Comparison of ENCODE assay signal across 9 mouse cellular contexts in genomic region chr6:113103765-113104164, GRCm38 (mm10). TPM values are rescaled to one million over a fixed set of nuclear protein-coding genes. Genes with fewer than 3 reads are reported as not detected.
DNase-seq lines count a peak whose midpoint lies in the region; ATAC-seq and TF ChIP-seq lines count a peak whose summit lies in the region.
"Had no signal": no experiment of that assay in that cellular context is flagged by ENCODE, and none has a peak within 500 bp of the region (broad histone marks: within the 10 kb centered on the region; RNA-seq: fewer than 3 reads in every experiment).

No protein-coding gene starts in this region.

- no peak for ATAC-seq in forebrain, postnatal 0 days
- ATAC-seq in forebrain, embryonic 15.5 days (replicated peaks): no peak
- peak; percentile 50; the same call in 1 of the 2 replicates for ATAC-seq in midbrain, embryonic 13.5 days

- no peaks in the 10 kb centered on the region for H3K36me3 ChIP-seq in forebrain, postnatal 0 days (ENCODE audit: insufficient read depth)
- peaks cover 4% of the 10 kb centered on the region; the same call in 1 of the 2 replicates for H3K36me3 ChIP-seq in forebrain, embryonic 15.5 days
- H3K36me3 ChIP-seq in midbrain, embryonic 13.5 days: peaks cover 4% of the 10 kb centered on the region; the same call in 1 of the 2 replicates

- H3K9me3 ChIP-seq in forebrain, postnatal 0 days (ENCODE audit: low read length): no peaks in the 10 kb centered on the region
- H3K9me3 ChIP-seq in forebrain, embryonic 15.5 days: no peaks in the 10 kb centered on the region
- H3K9me3 ChIP-seq in midbrain, embryonic 13.5 days: no peaks in the 10 kb centered on the region
- H3K9me3 ChIP-seq: stomach, embryonic 15.5 days had no signal

- no peak overlapping the region for H3K27ac ChIP-seq in forebrain, postnatal 0 days (ENCODE audit: low read depth, low read length)
- no peak overlapping the region for H3K27ac ChIP-seq in forebrain, embryonic 15.5 days (replicated peaks)
- no peak overlapping the region for H3K27ac ChIP-seq in midbrain, embryonic 13.5 days
- H3K27ac ChIP-seq: stomach, embryonic 15.5 days had no signal

- H3K4me2 ChIP-seq in forebrain, postnatal 0 days (ENCODE audit: low read depth): no peak overlapping the region
- H3K4me2 ChIP-seq in forebrain, embryonic 15.5 days (replicated peaks): no peak overlapping the region
- H3K4me2 ChIP-seq in midbrain, embryonic 13.5 days (replicated peaks): no peak overlapping the region
- H3K4me2 ChIP-seq: stomach, embryonic 15.5 days had no signal

- no peak overlapping the region for H3K4me3 ChIP-seq in forebrain, postnatal 0 days (ENCODE audit: low read depth, low read length)
- no peak overlapping the region for H3K4me3 ChIP-seq in forebrain, embryonic 15.5 days
- H3K4me3 ChIP-seq in midbrain, embryonic 13.5 days (replicated peaks): no peak overlapping the region
- H3K4me3 ChIP-seq: stomach, embryonic 15.5 days had no signal

- H3K27me3 ChIP-seq in forebrain, postnatal 0 days (ENCODE audit: insufficient read depth, low read length): no peaks in the 10 kb centered on the region
- no peaks in the 10 kb centered on the region for H3K27me3 ChIP-seq in forebrain, embryonic 15.5 days
- no peaks in the 10 kb centered on the region for H3K27me3 ChIP-seq in midbrain, embryonic 13.5 days
- H3K27me3 ChIP-seq: stomach, embryonic 15.5 days had no signal

- no peak overlapping the region for H3K9ac ChIP-seq in forebrain, postnatal 0 days
- H3K9ac ChIP-seq in forebrain, embryonic 15.5 days (replicated peaks): no peak overlapping the region
- H3K9ac ChIP-seq in midbrain, embryonic 13.5 days (replicated peaks): no peak overlapping the region
- H3K9ac ChIP-seq: stomach, embryonic 15.5 days had no signal

- peak; percentile 12 for DNase-seq in forebrain, postnatal 0 days
- peak; percentile 39 to 45 for DNase-seq in right cerebral cortex, postnatal 10 days (ENCODE audit: low spot score in 2 of 2)
- no peak for DNase-seq in right cerebral cortex, postnatal 36 days (ENCODE audit: low spot score in 2 of 2)
- DNase-seq in cerebellum, postnatal 25 days: peak; percentile 44 to 72
- DNase-seq in kidney, postnatal 10 days: peak; percentile 73
- DNase-seq in thymus, postnatal 0 days (ENCODE audit: low spot score): peak; percentile 62

- no peaks in the 10 kb centered on the region for H3K4me1 ChIP-seq in forebrain, postnatal 0 days (ENCODE audit: insufficient read depth)
- peaks cover 16% of the 10 kb centered on the region for H3K4me1 ChIP-seq in forebrain, embryonic 15.5 days
- H3K4me1 ChIP-seq in midbrain, embryonic 13.5 days (replicated peaks): peaks cover 12% of the 10 kb centered on the region

- TF ChIP-seq CTCF in forebrain, postnatal 0 days (IDR thresholded peaks at IDR 0.05; ENCODE audit: low read depth): peak; percentile 53

RNA-seq across cellular contexts. Expression of gene Setd5, which starts 26.6 kb away (rescaled TPM):
- total RNA-seq in forebrain, postnatal 0 days (2014; rRNA removed): 75.8 and 103 TPM in 2 replicates
- polyA plus RNA-seq in forebrain, postnatal 0 days (2015; fragmentation: Nextera tagmentation; extraction: Ambion mirVana): 30.8 and 48.6 TPM in 2 replicates
- 52.2 and 53.4 TPM in 2 replicates for polyA plus RNA-seq in forebrain, embryonic 15.5 days (2015; fragmentation: Nextera tagmentation; extraction: Ambion mirVana)
- 56.6 and 58.5 TPM in 2 replicates for polyA plus RNA-seq in midbrain, embryonic 13.5 days (2015; fragmentation: Nextera tagmentation; extraction: Ambion mirVana)
- 36.5 and 45.2 TPM in 2 replicates for polyA plus RNA-seq in thymus, postnatal 0 days (2015; fragmentation: Nextera tagmentation; extraction: Ambion mirVana)

RNA-seq across cellular contexts. Expression of gene Thumpd3, which starts 57.7 kb away (rescaled TPM):
- total RNA-seq in forebrain, postnatal 0 days (2014; rRNA removed): 50.2 and 64.7 TPM in 2 replicates
- 47.7 and 48.7 TPM in 2 replicates for polyA plus RNA-seq in forebrain, postnatal 0 days (2015; fragmentation: Nextera tagmentation; extraction: Ambion mirVana)
- 55.5 and 60.7 TPM in 2 replicates for polyA plus RNA-seq in forebrain, embryonic 15.5 days (2015; fragmentation: Nextera tagmentation; extraction: Ambion mirVana)
- polyA plus RNA-seq in midbrain, embryonic 13.5 days (2015; fragmentation: Nextera tagmentation; extraction: Ambion mirVana): 57.0 and 59.0 TPM in 2 replicates
- polyA plus RNA-seq in thymus, postnatal 0 days (2015; fragmentation: Nextera tagmentation; extraction: Ambion mirVana): 67.9 and 68.5 TPM in 2 replicates

Comparison
In these comparisons a context has a peak if more than half of its experiments do, and no peak if none do; other contexts are left out.
1. DNase-seq: peak in forebrain, postnatal 0 days (single experiment), right cerebral cortex, postnatal 10 days (2 of 2), cerebellum, postnatal 25 days (2 of 2), kidney, postnatal 10 days (single experiment) and thymus, postnatal 0 days (single experiment); none in right cerebral cortex, postnatal 36 days (0 of 2).